Mouse (Mus musculus) thymus, adult 2 months (tissue): ENCODE data around the gene Irf6.

Experiments used
- CTCF ChIP-seq: fragments of 200-500 bp; IDR thresholded peaks from 2 replicates; pipeline ENCODE4 v1.5.1; 2012; ENCODE audit warnings: mild to moderate bottlenecking, control low read depth, low read length, moderate library complexity, borderline replicate concordance; ENCODE audit not compliant: control insufficient read depth, poor library complexity, insufficient read depth; ENCODE audit errors: extremely low read depth
- POLR2A ChIP-seq: fragments of 200-500 bp; IDR thresholded peaks from 2 replicates; pipeline ENCODE4 v1.6.1; 2012; ENCODE audit warnings: mild to moderate bottlenecking, low read length, control low read depth, moderate library complexity; ENCODE audit not compliant: control insufficient read depth, poor library complexity, insufficient read depth; ENCODE audit errors: extremely low read depth

DNA sequence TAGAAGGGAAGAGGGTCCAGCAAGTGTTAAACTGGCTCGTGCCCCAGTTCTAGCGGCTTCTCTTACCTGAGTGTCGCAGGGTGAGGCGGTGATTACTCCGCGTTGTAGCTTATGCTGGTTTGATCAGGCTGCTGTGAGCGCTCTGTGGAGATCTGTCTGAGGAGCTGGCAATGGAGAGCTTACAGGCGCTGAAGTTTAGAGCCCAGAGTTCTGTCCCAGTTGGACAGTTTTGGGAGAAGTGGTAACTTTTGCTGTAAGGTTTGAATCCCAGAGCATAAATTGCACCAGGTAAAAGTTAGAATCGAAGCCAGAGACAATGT lies 20.9 kb downstream of the Irf6 start:
- TF ChIP-seq CTCF (no peak), POLR2A (no peak)
